Mouse (Mus musculus) gastrocnemius, postnatal 14 days (tissue): ENCODE results near the gene Gm20388. TPM values are rescaled to one million over a fixed set of nuclear protein-coding genes. Genes with fewer than 3 reads are reported as not detected.

Experiments used
- DNase-seq: peaks from one replicate; pipeline ENCODE4 v3.0.0; 2021; ENCODE audit warnings: mixed read lengths
- intact Hi-C: fragments of 180-260 bp; cut with DNase I; formaldehyde crosslinking; loops from one replicate; pipeline ENCODE4 v1.15.1; 2025; ENCODE audit warnings: low total_unique reads
- total RNA-seq, 2 experiments: library from RNA; stranded (reverse); gene quantifications; 2 replicates each; pipeline ENCODE4 v1.2.3; 2021

The Gm20388 gene
- total RNA-seq, 2 experiments from 2014 or later = 5.6 to 6.0 TPM

- intact Hi-C loops = no loop called here
- DNase-seq = no peak
Observed at GRCm38 (mm10) chr8:120399212-120399934, 488.7 kb downstream of the Gm20388 start.

GRCm38 (mm10) chr8:120401216-120401615 lies 490.6 kb downstream of the Gm20388 start:
- DNase-seq = no peak
- intact Hi-C loops = no loop called here

GRCm38 (mm10) chr8:120401712-120402111 lies 491.1 kb downstream of the Gm20388 start:
- intact Hi-C loops = no loop called here
- DNase-seq = no peak

GRCm38 (mm10) chr8:120403606-120404269 lies 493.1 kb downstream of the Gm20388 start:
- intact Hi-C loops = no loop called here
- no peak for DNase-seq

GRCm38 (mm10) chr8:120404609-120405036 lies 494.0 kb downstream of the Gm20388 start:
- intact Hi-C loops = loop anchor here (5.0 kb wide), 1 partner anchor 133 kb away; no protein-coding TSS in a partner anchor
- peak; percentile 49 for DNase-seq

- intact Hi-C loops = loop anchor here (5.0 kb wide), 1 partner anchor 131 kb away; no protein-coding TSS in a partner anchor
- no peak for DNase-seq
Observed at GRCm38 (mm10) chr8:120406008-120406632, 495.5 kb downstream of the Gm20388 start.

- peak; percentile 45 for DNase-seq
- intact Hi-C loops = loop anchor here (5.0 kb wide), 1 partner anchor 130 kb away; no protein-coding TSS in a partner anchor
Observed at GRCm38 (mm10) chr8:120407701-120408240, 497.1 kb downstream of the Gm20388 start.

- DNase-seq = no peak
- intact Hi-C loops = loop anchor here (5.0 kb wide), 1 partner anchor 129 kb away; no protein-coding TSS in a partner anchor
Observed at GRCm38 (mm10) chr8:120408241-120409215, 497.9 kb downstream of the Gm20388 start.

GRCm38 (mm10) chr8:120409371-120410013 lies 498.9 kb downstream of the Gm20388 start:
- intact Hi-C loops = loop anchor here (5.0 kb wide), 1 partner anchor 128 kb away; no protein-coding TSS in a partner anchor

GRCm38 (mm10) chr8:120411059-120411458 lies 500.4 kb downstream of the Gm20388 start:
- intact Hi-C loops = no loop called here
- no peak for DNase-seq

More at GRCm38 (mm10) chr8:120409371-120410013, 498.9 kb downstream of the Gm20388 start:
- no peak for DNase-seq

GRCm38 (mm10) chr8:120411862-120412261 lies 501.2 kb downstream of the Gm20388 start:
- DNase-seq = no peak
- intact Hi-C loops = no loop called here

- intact Hi-C loops = no loop called here
- DNase-seq = no peak
Observed at GRCm38 (mm10) chr8:120412357-120412756, 501.7 kb downstream of the Gm20388 start.

- intact Hi-C loops = no loop called here
- DNase-seq = no peak
Observed at GRCm38 (mm10) chr8:120412911-120413625, 502.4 kb downstream of the Gm20388 start.

GRCm38 (mm10) chr8:120413626-120413988 lies 503.0 kb downstream of the Gm20388 start:
- DNase-seq = no peak
- intact Hi-C loops = no loop called here

GRCm38 (mm10) chr8:120414216-120414615 lies 503.6 kb downstream of the Gm20388 start:
- intact Hi-C loops = no loop called here

GRCm38 (mm10) chr8:120415474-120415873 lies 504.8 kb downstream of the Gm20388 start:
- DNase-seq = no peak
- intact Hi-C loops = loop anchor here (5.0 kb wide), 1 partner anchor 117 kb away; no protein-coding TSS in a partner anchor

More at GRCm38 (mm10) chr8:120414216-120414615, 503.6 kb downstream of the Gm20388 start:
- no peak for DNase-seq

- no peak for DNase-seq
- intact Hi-C loops = loop anchor here (5.0 kb wide), 1 partner anchor 116 kb away; no protein-coding TSS in a partner anchor
Observed at GRCm38 (mm10) chr8:120416173-120416521, 505.5 kb downstream of the Gm20388 start.
